Mouse (Mus musculus) gastrocnemius, adult 2 months (tissue): ENCODE results near the gene Slc16a3. TPM values are rescaled to one million over a fixed set of nuclear protein-coding genes. Genes with fewer than 3 reads are reported as not detected.
A peak's percentile ranks its signal among the peaks of the same experiment; 100 is the strongest.

Experiments
- DNase-seq: peaks from one replicate; pipeline ENCODE4 v3.0.0; 2022
- H3K27ac ChIP-seq: fragments of 200-600 bp; 2 replicates; pipeline ENCODE4 v1.8.1; 2022; ENCODE audit warnings: mild to moderate bottlenecking
- H3K4me3 ChIP-seq: fragments of 200-600 bp; 2 replicates; pipeline ENCODE4 v1.8.1; 2022; ENCODE audit warnings: mild to moderate bottlenecking, moderate library complexity
- CTCF ChIP-seq: fragments of 200-600 bp; IDR thresholded peaks from 2 replicates; pipeline ENCODE4 v1.8.1; 2022; ENCODE audit warnings: antibody characterized with exemption, mild to moderate bottlenecking, moderate library complexity
- intact Hi-C: fragments of 180-260 bp; cut with DNase I; formaldehyde crosslinking; loops from one replicate; pipeline ENCODE4 v1.15.1; 2025
- total RNA-seq, 2 experiments: library from RNA; stranded (reverse); gene quantifications; 2 replicates each; pipeline ENCODE4 v1.2.3; 2021

The Slc16a3 gene
- total RNA-seq, 2 experiments from 2014 or later, result 295 to 479 TPM

DNA sequence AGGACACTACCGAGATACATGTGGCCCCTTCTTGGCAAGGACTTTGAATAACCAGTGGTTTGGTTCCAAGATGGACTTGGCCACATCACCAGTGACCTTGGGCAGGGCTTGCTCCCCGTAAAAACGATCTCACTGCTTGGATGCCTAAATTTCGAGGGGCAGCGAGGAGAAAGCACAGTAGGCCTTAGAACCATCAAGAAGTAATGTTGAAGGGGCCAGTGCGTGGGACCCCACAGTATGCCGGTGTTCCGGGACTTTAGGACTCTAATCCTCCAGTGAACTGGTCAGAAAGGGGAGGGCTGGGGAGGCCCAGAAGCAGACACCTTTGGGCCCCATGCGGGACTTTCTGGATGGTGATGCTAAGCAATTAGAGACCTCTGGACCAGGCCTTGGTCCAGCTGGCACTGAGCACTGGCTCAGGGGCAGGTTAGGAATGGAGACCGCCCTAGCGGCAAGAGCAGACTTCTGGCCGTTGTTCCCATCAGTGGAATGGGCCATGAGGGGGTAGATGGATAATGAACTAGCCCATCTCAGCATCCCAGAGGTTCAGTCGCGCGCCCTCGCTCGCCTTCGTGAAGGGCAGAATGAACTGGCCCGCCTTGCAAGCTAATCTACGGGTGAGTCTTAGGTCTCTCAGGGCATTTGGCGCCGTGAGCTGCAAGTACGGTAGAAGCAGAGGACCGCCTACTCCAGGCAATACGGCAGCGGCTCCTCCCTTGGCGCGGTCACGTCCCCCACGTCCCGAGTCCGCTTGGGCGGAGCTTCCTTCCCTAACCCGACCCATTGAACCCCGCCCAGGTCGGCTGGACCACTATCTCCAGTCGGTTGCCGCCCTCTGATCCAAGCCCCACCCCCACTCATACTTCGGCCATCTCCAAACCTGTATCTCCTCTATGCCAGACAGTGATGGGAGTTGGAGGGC is 2.3 kb downstream of the Slc16a3 start:
- peak; percentile 98 for DNase-seq
- peak; percentile 32; the same call in 1 of the 2 replicates for TF ChIP-seq CTCF
- H3K4me3 ChIP-seq, result peak overlapping the region; percentile 73
- peak overlapping the region; percentile 97 for H3K27ac ChIP-seq
- intact Hi-C loops, result no loop called here

DNA sequence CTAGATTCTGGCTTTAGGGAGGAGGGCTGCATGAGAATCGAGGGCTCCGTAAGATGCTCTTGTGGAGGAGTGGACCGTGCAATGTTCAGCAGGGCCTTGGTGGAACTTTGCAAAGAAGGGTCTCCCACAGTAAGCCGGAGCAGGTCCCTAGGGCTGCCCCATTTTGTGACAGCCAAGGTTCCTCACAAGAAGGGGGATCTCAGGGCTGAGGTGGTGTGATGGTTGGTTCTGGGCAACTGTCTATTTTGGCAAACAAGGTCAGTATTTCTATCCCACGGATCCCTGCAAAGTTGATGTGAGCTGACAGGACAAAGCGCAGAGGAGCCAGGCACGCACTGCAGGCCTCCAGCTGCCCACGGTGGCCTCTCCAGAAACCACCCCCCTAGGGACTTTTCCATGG is 3.0 kb downstream of the Slc16a3 start:
- TF ChIP-seq CTCF, result no peak
- DNase-seq, result no peak
- intact Hi-C loops, result no loop called here
- Histone ChIP-seq H3K4me3 (peak overlapping the region; percentile 73), H3K27ac (peak overlapping the region; percentile 97)

DNA sequence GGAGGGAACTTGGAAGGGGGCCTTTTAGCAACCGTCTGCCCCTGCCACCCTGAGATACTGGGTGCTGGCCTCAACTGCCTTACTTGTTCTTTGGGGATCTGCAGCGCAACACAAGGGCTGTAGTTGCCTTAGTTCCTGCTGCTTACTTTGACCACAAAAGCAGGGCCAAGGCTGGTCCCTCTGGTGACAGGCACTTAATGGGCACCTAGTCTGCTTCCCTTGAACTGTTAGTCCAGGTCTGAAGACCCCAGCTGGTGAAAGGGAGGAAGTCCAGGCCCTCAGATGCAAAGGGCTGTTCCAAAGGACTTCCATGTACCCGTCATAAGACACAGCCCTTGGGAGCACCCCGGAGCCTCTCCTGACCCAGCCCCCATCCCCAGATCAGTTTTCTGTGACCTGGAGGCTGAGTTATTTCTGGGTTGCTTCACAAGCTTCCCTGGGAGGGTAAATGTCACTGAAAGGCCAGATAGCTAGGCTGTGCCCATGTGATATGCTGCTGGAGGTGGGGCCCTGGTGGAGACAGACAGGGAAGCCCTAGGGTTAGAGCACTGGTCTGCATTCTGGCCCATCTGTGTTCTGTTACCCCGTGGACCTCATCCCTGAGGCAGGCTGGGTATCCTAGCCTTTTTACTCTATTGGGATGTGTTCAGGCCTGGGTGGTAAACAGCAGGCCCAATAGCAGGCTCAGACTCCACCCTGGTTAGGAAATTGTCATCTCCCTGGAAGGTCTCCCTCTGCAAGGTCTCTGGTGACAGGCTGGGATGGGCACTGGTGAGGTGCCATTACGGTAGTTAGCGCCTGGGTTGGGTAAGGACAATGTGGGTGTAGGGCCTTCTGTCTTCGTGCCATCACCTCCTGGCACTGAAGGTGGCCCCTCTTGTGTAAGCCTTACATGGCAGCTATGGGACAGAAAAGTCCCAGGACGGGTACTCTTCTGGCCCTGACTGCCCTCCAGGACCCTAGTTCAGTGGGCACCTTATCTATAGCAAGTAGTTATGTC is 3.8 kb downstream of the Slc16a3 start:
- peak; percentile 15; the same call in 1 of the 2 replicates for TF ChIP-seq CTCF
- DNase-seq, result peak; percentile 88
- peak overlapping the region; percentile 73 for H3K4me3 ChIP-seq
- intact Hi-C loops, result no loop called here
- peak overlapping the region; percentile 97 for H3K27ac ChIP-seq

DNA sequence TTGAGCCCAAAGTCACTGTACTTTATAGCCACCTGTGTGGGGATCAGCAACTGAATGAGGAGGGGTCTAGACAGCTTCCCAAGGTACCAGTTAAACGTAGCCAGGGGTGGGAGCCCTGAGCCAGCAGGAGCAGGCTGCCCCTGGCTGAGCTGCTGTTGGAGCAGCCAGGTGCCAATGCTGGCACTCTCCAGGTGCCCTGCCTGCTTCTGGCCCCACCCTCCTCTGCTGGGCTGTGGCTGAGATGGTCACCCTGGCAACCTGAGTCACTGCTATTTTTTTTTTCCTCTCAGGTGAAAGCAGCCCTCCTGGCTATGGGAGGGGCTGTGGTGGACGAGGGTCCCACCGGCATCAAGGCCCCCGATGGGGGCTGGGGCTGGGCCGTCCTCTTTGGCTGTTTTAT is 6.7 kb downstream of the Slc16a3 start:
- TF ChIP-seq CTCF, result no peak
- Histone ChIP-seq H3K27ac (peak overlapping the region; percentile 97), H3K4me3 (peak overlapping the region; percentile 65)
- intact Hi-C loops, result no loop called here
- peak; percentile 75 for DNase-seq

DNA sequence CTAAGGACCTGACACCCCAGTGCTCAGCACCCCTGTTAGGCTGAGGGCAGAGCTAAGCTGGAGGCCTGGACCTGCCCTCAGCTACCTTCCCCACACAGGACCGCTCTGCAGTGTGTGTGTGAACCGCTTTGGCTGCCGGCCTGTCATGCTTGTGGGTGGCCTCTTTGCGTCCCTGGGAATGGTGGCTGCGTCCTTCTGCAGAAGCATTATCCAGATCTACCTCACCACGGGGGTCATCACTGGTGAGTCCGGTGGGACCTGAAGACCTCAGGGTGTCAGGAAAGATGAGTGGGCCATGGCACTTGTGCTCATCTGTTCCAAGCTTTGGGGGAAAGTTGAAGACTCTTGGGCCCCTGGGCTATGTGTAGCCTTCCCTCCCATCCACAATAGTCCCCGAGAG is 7.4 kb downstream of the Slc16a3 start:
- DNase-seq, result no peak
- Histone ChIP-seq H3K4me3 (peak overlapping the region; percentile 9; the same call in 1 of the 2 replicates), H3K27ac (peak overlapping the region; percentile 97)
- TF ChIP-seq CTCF, result no peak
- intact Hi-C loops, result no loop called here

DNA sequence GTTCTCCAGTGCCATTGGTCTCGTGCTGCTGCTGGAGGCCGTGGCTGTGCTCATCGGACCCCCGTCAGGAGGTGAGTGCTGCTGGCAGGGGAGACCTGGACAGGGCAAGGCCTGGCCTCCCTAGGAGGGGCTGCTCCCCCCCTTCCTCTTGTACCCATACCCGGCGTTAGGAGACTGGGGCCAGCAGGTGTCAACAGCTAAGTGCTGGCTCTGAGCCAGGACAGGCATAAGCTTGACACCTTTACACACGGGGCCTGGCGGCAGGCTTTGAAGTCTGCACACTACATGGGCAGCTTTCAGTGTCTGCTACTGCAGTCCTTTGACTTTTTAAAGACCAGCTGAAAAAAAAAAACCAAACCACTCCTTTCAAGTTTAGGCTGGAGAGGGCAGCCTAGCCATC is 8.8 kb downstream of the Slc16a3 start:
- H3K27ac ChIP-seq, result peak overlapping the region; percentile 97
- intact Hi-C loops, result no loop called here
- peak overlapping the region; percentile 38 for H3K4me3 ChIP-seq
- no peak for DNase-seq
- TF ChIP-seq CTCF, result no peak

DNA sequence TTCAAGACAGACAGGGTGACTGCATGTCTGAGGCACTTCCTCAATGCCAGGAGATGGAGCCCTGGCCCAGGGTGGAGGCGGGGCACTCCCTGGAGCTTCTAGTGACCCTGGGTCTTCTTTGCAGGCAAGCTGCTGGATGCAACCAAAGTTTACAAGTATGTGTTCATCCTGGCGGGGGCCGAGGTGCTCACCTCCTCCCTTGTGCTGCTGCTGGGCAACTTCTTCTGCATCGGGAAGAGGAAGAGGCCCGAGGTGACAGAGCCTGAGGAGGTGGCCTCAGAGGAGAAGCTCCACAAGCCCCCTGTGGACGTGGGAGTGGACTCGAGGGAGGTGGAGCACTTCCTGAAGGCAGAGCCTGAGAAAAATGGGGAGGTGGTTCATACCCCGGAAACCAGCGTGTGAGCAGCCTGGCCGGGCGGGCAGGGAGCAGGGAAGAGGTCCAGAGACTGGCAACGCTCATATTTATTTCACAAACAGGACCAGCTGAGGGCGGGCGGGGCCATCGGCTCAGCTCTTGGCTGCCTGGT is 9.5 kb downstream of the Slc16a3 start:
- Histone ChIP-seq H3K4me3 (peak overlapping the region; percentile 38), H3K27ac (peak overlapping the region; percentile 97)
- intact Hi-C loops, result no loop called here
- peak; percentile 70 for DNase-seq
- TF ChIP-seq CTCF, result no peak

DNA sequence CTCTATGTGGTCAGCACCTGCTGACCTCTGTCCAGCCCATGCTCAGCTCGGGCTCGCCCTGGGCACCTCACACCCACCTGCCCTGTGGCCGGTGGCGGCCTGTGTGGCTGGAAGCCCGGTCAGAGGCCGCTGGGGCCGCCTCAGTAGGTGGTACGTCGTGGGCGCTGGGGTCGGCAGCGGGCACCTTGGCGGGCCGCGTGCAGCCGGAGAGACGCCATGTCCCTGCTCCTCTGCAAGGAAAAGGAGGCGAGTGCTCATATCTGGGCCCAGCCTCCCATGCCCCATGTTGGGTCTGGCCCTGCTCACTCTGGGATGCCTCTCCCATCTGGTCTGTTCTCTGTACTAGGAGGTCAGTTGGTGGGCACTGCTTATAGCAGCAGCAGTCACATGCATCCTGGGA is 10.8 kb downstream of the Slc16a3 start:
- intact Hi-C loops, result no loop called here
- DNase-seq, result peak; percentile 40
- H3K4me3 ChIP-seq, result no peak overlapping the region
- peak overlapping the region; percentile 97; the same call in 1 of the 2 replicates for H3K27ac ChIP-seq
- no peak for TF ChIP-seq CTCF

DNA sequence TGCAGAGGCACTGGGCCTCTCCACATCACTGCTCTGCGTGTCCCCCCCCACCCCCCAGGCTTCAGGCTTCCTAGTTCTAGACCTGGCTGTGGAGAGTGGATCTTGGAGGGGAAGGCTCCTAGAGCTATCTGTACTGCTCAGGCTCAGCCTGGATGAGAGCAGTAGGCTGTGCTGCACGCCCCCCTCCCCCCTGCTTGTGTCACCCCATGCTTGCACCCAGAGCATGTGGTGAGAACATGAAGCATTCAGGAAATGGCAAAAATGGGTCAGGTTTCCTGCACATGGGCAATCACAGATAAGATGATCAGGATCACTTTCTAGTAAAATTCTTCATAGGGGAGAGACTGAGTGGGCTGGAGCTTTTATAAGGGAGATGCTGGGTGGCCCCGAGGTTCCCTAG is 11.3 kb downstream of the Slc16a3 start:
- H3K27ac ChIP-seq, result 0 out of 2 replicates have a peak overlapping the region, but pooled peaks have one; percentile 97
- intact Hi-C loops, result no loop called here

DNA sequence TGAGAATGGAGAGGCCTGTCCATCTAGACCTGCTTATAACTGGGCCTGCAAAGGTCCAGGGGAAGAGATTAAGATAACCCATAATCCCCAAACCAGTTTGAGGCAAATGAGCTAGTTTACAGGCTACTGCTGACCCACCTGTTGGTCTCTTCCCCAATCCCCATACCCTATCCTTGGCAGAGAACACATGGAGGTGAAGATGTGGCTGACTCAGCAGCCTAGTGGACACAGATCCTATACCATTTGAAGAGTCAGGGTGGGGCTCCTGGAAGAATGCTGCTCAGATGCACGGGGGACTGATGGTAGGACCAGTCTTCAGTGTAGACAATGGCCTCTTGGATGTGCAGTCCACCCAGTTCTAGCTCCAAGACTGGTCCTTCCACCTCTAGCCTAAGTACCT is 12.0 kb downstream of the Slc16a3 start:
- intact Hi-C loops, result no loop called here
- H3K4me3 ChIP-seq, result no peak overlapping the region
- TF ChIP-seq CTCF, result no peak
- H3K27ac ChIP-seq, result peak overlapping the region; percentile 46
- no peak for DNase-seq

More for the DNA sequence above, 11.3 kb downstream of the Slc16a3 start:
- no peak for DNase-seq
- H3K4me3 ChIP-seq, result no peak overlapping the region
- no peak for TF ChIP-seq CTCF

DNA sequence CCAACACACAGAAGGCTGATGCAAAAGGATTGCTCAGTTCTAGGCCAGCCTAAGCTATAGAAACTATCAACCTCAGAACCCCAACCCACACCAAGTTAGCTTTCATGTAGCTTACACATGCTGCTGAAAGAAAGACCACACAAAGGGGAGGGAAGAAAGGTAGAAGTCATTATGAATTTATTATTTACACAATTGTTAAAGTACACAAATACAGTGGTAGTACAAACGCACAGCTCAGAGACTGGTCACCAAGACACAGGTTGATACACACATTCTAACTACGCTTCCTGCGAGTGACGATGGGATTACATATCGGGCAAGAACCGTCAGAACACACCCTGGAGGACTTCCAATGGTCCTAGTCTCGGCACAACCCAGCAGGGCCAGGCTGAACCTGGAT is 13.3 kb downstream of the Slc16a3 start:
- DNase-seq, result no peak
- peak overlapping the region; percentile 72 for H3K27ac ChIP-seq
- intact Hi-C loops, result no loop called here
- no peak overlapping the region for H3K4me3 ChIP-seq
- no peak for TF ChIP-seq CTCF

DNA sequence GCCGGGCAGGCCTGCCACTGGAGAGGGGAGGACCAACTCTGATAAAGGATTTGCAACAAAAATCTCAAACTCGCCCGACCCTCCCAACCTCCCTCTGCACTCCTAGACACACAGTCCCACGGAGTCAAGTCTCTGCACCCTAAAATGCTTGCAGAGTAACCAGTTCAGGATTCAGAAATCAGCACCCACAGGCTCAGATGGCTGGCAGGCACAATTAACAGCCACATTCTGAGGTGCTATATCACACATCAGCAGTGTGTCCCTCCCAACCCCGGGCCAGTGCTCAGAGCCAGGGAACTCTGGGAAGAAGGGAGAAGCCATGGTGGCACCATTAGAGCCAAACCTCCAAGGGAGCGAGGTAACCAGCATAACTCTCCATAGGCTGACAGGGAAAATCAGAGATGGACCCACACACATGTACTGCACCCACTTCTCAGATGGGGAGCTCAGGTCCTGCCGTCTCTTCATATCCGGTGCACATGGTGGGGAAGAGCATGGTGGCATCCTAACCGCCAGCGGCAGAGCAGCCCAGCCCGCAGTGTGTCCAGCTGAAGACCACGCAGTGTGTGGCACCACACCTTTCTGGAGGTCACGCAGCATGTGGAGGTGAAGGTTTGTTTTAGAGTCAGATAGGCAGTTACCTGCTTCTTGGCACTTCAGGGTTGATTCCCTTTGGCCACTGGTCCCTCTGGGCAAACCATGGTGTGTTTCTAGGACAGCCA is 13.9 kb downstream of the Slc16a3 start:
- no peak overlapping the region for H3K4me3 ChIP-seq

More for the DNA sequence above, 13.9 kb downstream of the Slc16a3 start:
- peak overlapping the region; percentile 72 for H3K27ac ChIP-seq
- no peak for TF ChIP-seq CTCF
- intact Hi-C loops, result no loop called here
- DNase-seq, result peak; percentile 32
